Mouse (Mus musculus) layer of hippocampus, postnatal 25 days (tissue): ENCODE data around the gene Brf1. TPM values are rescaled to one million over a fixed set of nuclear protein-coding genes. Genes with fewer than 3 reads are reported as not detected.

ENCODE experiments used
- DNase-seq, 2 experiments: peaks; one replicate each; pipeline ENCODE4 v3.0.0; 2022; ENCODE audit warnings: mixed read lengths in 2 of 2, low spot score in 1 of 2; ENCODE audit errors: extremely low spot score in 1 of 2
- total RNA-seq, 2 experiments: library from RNA; stranded (reverse); gene quantifications; 2 replicates each; pipeline ENCODE4 v1.2.3; 2021

Brf1 gene
- total RNA-seq, 2 experiments from 2014 or later = 46.6 to 61.8 TPM

DNA sequence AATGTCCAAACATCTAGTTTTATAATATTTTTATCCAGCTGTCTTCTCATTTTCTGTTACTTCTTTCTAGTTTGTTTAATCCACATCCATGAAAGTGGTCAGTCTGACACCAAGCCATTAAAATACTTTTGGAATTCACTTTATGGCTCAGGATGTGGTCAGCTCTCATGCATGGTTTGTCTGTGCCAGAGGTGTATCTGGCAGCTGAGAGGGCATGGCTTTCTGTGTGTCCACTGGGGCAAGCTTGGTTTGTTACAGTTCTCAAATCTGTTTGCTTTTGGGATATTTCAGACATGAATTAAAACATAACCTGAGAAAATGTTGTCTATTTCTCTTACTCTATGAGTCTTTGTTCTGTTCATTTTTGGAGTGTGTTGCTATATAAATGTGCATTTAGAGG lies 21.0 kb upstream of the Brf1 start:
- no peak for DNase-seq

DNA sequence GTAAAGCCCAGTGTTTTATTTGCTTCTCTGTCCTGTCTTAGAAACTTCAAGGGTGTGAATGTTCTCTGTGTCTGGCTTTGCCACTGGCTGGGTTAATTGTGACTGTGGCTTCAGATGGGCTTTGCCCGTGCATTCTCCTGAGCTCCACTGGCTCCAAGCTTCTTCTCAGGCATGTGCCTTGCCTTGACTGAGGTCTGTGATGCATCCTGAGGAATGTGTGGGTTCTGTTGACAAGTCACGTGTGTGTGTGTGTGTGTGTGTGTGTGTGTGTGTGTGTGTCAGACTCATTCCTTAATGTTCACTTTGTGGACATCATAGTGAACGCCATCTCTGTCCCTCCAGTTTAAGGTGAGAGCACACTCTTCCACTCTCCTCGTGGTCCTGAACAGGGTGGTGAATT lies 18.3 kb upstream of the Brf1 start:
- DNase-seq = no peak

DNA sequence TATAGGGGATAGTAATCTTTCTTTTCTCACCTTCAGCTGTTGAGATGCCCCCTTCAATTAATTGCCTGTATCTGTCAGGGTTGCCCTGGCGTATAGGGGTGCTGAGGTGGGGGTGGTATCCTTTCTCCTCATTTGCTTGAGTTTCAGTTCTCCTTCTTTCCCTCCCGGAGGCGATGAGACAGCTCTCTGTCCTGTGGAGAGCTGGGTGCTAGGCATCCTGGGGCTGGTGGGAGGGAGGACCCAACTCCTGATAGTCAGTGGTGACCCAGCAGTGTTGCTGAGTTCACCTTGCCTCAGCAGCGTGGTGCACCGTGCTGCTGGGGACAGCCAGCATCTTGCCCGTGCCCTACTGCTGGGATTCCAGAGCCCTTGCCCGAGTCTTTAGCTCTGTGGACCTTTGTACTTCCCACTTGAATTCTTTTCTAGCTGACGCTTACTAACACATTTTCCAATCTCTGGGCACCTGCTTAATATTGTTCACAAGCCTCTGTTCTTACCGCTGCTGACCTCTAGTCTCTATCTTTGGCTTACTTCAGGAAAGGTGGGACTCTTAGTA lies 17.0 kb upstream of the Brf1 start:
- no peak for DNase-seq

DNA sequence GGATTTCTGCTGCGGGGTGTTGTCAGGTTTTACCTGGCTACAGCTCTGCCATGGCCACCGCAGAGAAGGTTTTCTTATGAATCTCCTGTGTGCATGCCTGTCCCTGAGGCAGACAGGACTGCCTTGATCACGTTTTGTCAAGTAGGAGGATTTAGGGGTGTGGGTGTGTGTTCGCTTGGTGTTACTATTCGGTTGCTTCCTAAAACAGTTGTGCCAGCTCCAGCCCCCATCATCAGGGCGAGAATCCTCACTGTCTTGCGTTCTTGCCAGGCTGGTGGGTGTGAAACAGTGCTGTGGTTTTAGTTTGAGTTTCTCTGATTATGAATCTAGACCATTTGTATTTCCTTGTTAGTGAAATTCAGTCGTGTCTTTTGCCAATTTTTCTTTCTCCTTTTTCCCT lies 16.5 kb upstream of the Brf1 start:
- peak; percentile 36 to 37 for DNase-seq

DNA sequence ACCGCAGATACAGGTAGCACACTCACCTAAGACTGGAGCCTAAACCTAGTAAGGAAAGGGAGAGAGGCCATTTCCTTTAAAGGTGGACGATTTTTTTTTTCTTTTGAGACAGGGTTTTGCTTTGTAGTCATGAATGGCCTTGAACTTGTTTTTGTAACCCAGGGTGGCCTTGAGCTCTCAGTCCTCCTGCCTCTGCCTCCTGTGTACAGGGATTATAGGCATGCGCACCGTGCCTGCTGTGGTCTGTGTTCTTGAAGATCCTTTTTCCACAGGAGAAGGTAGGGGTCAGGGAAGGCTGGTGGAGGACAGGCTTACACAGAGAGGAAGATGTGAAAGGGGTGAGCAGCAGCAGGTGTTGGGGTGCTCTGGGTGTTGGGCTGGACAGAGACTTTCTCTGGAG lies 15.5 kb upstream of the Brf1 start:
- DNase-seq = no peak

DNA sequence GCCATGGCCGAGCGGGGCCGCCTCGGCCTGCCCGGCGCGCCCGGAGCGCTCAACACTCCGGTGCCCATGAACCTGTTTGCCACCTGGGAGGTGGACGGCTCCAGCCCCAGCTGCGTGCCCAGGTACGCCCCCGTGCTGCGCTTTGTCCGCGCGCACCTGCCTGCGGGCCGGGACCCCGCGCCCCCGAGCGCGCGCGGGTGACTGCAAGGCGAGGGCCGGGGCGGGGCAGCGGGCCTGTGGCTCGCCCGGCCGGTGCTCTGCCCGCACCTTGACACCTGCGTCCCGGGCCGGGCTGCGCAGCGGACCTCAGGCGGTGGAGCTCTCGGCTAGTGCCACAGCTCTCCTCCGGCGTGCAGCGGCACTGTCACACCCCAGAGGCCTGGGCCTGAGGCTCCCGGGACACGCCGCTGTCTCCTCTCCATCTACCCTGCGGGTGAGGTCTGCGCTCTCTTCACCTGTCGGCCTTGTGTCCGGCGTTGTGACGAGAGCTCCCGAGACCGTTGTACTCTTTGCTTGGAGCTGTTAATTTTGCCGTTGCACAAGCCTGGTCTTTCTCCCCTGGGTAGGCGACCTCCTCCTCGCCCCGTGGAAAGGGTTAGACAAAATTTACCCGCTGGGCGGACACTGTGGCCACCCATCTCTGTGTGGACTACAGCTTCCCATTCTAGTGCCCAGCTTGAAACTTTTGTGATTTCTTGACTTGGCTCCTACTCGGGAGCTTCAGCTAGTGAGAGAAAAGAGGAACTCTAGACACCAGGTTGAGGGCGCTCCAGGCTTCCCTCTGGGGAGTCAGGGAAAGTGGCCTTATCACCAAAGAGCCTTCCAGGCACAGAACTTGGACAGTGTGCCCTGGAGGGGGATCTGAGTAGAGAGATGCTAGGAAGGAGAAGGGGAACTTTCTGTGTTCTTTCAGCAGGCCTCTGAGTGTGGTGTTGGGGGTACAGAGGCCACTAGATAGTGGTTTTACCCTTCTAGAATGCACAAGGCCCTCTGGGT lies 14.4 kb upstream of the Brf1 start:
- no peak for DNase-seq

DNA sequence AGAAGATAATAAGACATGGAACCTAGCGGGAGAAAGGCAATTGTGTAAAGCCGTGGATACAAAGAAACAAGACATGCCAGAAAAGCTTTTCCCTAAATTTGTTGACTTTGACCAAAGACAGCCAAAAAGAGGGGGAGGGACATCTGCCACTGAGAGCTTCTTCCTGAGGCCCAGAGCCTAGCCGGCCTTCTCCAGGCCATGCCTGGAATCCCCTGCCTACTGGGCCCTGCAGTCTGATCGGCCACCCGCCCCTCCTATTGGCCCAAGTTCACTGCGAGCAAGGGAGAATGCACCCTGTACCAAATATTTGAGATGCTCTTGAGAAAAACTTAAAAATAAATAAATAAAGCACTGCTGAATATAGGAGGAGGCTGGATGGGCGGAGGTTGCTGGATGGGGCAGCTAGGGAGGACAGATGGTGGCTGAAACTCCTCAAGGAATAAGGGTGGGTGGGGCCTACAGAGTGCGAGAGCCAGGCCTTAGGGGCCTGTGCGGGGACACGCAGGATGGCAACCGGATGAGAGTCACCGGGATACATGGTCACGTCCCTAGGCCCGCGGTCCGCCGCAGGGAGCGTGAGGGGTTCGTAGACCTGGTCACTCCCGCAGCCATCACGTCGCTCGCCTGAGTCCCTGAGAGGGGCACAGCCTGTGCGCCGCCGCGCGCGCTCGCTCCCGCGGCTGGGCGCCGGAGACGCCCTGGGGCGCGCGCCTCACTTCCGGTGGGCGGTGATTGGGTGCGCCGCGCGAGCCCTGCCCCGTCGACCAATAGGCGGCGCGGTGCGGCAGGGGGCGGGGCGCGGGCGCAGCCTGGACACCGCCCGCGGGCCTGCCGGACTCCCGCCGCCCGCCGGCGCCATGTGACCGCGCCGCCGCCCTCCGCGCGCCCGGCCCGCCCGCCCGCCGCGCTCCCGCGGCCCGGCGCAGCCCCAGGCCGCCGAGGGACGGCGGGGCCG lies 13.4 kb upstream of the Brf1 start, which contains the start of gene Pacs2:
Pacs2 (plus strand) TSS at position 905 of the 955 bp plus-strand sequence.
- DNase-seq = peak; percentile 86 to 88

DNA sequence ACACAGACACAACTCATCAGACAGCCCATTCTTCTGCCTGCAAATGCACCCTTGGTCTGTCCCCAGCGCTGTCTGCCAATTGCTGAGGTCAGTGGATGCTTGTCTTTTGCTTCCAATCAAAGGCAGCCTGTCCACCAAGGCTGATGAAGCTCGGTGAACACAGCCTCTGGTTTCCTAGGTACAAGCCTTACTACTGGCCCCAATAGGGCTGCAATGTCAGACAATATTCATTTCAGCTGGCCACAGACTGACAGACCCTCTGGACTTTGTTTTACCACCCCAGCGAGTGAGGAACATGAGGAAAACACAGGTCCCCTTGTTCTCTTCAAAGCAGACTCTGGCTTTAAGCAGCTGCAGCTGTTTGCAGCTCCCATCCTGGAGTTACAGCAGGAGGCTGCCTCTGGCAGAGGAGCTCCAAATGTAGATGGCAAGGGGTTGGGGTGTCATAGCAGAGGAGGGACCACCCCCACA lies 12.6 kb upstream of the Brf1 start:
- DNase-seq = no peak

DNA sequence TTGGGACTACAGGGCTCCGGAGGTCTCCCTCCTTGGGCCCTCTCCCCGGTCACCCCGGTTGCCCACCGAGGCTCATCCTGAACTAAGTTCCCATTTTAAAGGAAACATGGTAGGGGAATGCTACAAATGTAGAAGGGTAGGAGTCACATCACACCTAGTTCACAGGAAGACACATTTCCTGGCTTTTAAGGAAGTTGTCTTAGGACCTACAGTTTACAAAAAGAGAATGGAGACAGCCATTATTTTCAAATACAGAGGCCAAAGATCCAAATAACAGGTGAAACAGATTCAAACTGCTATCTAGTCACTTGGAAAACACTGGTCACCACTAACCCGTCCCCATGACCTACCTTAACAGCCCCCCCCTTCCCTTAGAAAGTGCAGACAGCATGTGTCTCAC lies 11.9 kb upstream of the Brf1 start:
- no peak for DNase-seq

DNA sequence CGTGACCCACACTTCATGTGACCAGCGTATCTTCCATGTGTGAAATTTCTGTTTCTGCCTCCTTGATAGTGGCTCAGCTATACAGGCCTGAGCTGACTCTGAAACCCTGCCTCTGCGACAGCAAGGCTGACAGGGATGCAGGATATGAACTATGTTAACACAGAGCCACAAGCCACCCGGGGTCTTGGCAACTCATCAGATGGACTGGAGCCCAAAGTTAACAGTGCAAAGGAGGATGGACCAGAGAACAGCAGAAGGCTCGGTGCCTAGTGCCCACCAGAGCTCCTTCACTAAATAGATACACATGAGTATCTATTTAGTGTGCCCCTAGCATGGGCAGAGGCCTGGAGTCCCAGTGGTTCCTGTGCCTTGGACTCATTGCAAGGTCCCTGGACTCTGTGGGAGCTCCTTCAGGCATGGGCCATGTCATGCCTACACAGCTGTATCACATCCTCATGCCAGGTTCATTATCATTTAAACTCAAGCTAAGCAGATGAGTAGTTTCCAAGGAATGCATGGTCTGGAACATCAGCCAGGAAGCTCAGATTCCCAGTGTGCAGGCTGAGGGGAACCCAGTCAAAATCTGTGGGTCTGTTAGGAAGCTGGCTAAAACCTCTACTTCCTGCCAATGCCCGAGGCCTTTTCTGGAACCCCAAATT lies 11.3 kb upstream of the Brf1 start:
- no peak for DNase-seq

DNA sequence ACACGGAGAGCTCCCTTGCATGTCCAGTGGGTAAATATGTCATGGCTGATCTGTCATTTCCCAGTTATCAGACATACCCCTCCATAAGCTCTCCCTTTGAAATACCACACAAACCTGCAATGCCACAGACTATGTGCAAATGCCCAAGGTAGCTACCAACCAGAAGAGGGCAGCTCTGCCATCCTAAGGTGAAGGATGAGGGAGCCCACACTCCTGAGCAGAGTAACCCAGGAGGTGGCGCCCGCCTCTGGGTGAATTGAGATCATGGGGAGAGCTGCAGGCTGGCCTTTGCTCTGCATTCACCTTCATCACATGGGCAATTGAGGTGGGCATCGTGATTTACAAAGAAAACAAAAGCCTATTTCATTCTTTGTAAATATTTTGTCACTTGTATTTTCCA lies 4.5 kb upstream of the Brf1 start:
- peak in 1 of 2 experiments; percentile 53 for DNase-seq

DNA sequence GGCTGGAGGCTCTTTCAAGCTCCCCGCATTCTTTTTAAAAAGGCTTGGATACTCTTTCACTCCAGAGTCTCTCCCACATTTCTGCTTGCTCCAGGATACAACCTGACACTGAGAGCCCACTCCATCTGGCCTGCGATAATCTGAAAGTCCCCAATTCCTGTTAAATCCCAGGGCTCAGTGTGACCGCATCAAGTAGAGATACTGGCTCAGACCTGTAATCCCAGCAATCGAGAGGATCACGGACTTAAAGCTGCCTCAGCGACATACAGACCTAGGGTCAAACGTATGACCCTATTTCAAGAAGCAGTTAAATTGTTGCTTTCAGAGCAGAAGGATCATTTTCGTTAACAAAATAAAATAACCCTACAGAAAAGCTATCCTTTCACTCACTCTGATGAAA lies 3.5 kb upstream of the Brf1 start:
- DNase-seq = no peak

DNA sequence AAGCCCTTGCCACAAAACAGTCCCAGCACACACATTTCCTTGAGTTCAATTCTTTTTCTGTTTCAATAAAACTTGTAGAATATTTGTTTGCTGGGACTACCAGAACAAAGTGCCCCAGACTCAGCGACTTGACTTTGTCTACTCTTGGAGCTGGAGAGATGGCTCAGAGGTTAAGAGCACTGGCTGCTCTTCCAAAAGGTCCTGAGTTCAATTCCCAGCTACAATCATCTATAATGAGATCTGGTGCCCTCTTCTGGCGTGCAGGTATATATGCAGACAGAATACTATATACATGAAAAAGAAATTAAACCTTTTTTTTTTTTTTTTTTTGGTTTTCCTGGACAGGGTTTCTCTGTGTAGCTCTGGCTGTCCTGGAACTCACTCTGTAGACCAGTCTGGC lies 2.2 kb upstream of the Brf1 start:
- DNase-seq = no peak

DNA sequence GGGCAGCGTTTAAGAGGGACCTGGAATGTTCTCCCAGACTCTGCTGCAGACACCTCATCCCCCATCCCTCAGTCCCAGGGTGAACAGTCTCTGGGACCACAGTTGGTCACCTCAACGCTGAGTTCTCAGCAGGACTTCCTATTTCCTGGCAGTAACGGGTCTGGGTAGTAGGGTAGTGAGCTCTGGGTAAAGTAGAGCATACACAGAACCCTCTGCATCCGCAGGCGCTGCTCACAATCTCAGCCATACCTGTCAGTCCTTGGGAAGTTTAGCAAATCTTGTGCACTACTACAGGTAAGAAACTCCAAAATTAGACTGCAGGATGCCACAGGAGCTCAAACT lies 600 bp upstream of the Brf1 start:
- DNase-seq = no peak

DNA sequence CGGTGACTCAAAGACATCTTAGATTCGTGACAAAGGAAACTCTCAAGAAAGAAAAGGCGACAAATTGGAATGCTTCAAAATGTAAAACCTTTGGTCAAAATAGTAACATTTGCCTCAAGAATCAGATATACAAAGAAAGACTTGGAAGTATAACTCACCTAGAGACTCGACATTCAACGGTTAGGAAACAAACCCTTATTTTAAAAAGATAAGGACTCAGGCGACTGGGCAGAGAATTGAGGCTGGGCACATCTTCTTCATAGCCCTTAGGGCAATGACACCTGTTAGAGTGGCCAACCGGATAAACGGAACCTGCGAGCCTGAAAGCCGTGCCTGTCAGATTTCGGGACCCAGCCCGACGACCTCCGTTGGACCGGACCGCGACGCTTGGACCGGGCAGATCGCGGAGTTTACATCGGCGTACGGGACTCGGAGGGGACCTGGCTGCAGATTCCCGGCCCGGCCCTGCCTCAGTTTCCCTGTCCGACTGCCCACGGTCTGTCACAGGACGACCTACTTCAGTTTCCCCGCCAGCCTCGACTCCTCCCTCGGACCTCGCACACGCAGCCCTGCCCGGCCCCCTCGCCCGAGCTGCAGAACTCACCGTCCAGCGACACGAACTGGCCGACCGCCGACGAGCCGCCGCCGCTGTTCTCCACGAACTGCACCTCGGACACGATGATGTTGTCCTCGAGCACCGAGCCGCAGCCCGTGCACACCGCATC lies 773 bp downstream of the Brf1 start:
- DNase-seq = peak in 1 of 2 experiments; percentile 51

DNA sequence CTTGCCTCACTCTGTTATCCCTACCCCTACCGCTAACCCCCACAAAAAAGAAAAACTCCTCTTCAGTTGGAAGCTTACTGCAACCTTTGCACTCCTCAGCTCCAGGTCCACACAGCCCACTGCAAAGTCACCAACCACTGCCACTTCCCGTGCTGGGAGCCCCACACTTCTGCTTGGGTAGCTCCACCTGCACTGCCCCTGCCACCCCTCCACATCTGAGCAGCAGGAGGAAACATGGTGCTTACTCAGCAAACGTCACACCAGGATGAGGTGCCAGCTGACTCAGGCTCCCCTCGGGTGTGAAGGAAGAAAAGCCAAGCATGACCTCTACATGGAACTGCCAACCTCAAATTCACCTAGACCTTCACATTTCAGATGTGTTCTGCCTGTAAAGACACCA lies 6.4 kb downstream of the Brf1 start:
- no peak for DNase-seq

DNA sequence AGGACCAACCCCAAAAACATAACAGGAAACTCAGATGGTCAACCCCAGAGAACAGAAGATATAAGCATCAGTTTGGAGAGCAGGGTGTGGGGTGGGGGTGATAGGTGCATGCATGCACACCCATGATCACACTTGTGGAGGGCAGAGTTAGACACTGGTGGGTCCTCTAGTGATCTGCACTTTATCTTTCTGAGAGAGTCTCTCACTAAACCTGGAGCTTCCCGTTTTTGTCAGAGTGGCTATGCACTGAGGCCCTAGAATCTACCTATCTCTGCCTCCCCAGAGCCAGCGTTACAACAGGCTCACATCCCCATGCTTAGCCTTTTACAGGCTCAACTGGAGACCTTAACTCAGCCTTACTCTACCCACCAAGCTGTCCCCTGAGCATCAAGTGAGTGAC lies 9.1 kb downstream of the Brf1 start:
- DNase-seq = no peak

DNA sequence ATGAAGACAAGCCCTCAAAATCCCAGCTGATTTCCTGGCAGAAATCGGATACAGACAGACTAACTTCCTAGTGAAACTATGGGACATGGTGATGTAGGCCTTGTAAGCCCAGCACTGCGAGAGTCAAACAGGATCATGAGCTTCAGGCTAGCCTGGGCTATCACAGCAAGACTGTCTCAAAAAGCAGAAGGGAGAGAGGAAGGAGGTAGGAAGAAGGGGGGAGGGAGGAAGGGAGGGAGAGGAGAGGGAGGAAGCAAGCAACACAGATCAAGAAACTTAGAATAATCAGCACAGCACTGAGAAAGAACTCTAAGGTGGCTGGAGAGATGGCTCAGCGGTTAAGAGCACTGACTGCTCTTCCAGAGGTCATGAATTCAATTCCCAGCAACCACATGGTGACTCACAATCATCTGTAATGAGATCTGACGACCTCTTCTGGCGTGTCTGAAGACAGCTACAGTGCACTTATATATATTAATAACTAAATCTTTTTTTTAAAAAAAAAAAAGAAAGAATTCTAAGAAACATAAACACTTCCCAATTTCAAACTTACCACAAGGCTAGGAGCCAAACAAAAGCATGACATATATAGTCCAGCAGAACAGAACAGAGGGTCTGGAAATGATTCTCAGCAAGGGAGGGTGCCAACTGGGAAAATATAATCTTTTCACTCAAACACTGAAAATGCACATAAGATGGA lies 9.6 kb downstream of the Brf1 start:
- DNase-seq = no peak

DNA sequence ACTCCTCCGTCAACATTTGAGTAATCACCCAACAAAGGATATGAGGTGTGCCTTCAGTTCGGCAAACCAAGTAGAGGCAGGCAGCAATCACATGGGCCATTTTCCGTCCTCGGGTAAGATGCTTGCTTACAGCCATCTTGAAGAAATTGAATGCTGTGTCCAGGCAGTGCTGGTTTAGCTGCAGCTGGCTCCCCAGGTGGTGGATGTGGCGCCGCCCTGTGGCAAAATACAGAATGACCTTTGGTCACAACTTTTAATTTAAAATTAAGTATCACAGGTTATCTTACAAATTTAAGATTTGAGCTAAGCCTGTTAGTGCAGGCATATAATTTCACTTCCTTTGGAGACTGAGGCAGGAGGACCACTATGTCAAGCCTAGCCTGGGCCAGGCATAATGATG lies 12.6 kb downstream of the Brf1 start:
- peak in 1 of 2 experiments; percentile 40 for DNase-seq
